Mouse (Mus musculus) liver, postnatal 0 days (tissue): ENCODE data around the gene Defb19. TPM values are rescaled to one million over a fixed set of nuclear protein-coding genes. Genes with fewer than 3 reads are reported as not detected.
A peak's percentile ranks its signal among the peaks of the same experiment; 100 is the strongest.

Source experiments
- ATAC-seq: fragments of 200-750 bp; cut with Nextera tagmentation; 2 replicates; pipeline ENCODE4 v1.8.0; 2017; ENCODE audit warnings: mild to moderate bottlenecking, moderate library complexity
- DNase-seq: peaks from one replicate; pipeline ENCODE4 v3.0.0-alpha.2; 2016
- H3K27ac ChIP-seq: fragments of 300-500 bp; sonication (generic); 2 replicates; pipeline ENCODE4 v1.5.1; 2014; ENCODE audit warnings: antibody characterized with exemption, moderate library complexity, mild to moderate bottlenecking, low read depth
- H3K27me3 ChIP-seq: fragments of 300-500 bp; sonication (generic); 2 replicates; pipeline ENCODE4 v1.6.1; 2014; ENCODE audit warnings: low read length, control low read depth, mixed read lengths; ENCODE audit not compliant: insufficient read depth
- H3K36me3 ChIP-seq: fragments of 300-500 bp; sonication (generic); replicated peaks from 2 replicates; pipeline ENCODE4 v1.6.1; 2014; ENCODE audit warnings: mild to moderate bottlenecking, control low read depth, low read length, moderate library complexity, mixed read lengths; ENCODE audit not compliant: insufficient read depth
- H3K4me1 ChIP-seq: fragments of 300-500 bp; sonication (generic); 2 replicates; pipeline ENCODE4 v1.6.1; 2014; ENCODE audit warnings: antibody characterized with exemption, mild to moderate bottlenecking, control low read depth; ENCODE audit not compliant: insufficient read depth
- H3K4me2 ChIP-seq: fragments of 300-500 bp; sonication (generic); 2 replicates; pipeline ENCODE4 v1.6.1; 2014; ENCODE audit warnings: low read depth, mild to moderate bottlenecking, low read length, moderate library complexity, mixed read lengths
- H3K4me3 ChIP-seq: fragments of 300-500 bp; sonication (generic); 2 replicates; pipeline ENCODE4 v1.5.1; 2014; ENCODE audit warnings: low read depth, low read length
- H3K9ac ChIP-seq: fragments of 300-500 bp; sonication (generic); replicated peaks from 2 replicates; pipeline ENCODE4 v1.6.1; 2014; ENCODE audit warnings: mild to moderate bottlenecking, moderate library complexity
- H3K9me3 ChIP-seq: fragments of 300-500 bp; sonication (generic); 2 replicates; pipeline ENCODE4 v1.6.1; 2016; ENCODE audit warnings: mild to moderate bottlenecking, control low read depth, low read length, mixed read lengths
- CTCF ChIP-seq: sonication (generic); IDR thresholded peaks from 2 replicates; pipeline ENCODE4 v1.5.1; 2016; ENCODE audit warnings: antibody characterized with exemption, low read depth
- EP300 ChIP-seq: IDR thresholded peaks from 2 replicates; pipeline ENCODE4 v1.6.1; 2016; ENCODE audit warnings: antibody characterized with exemption, low read depth, mild to moderate bottlenecking
- WGBS: fragments of 180-500 bp; shearing (Covaris S2); extraction: QIAGEN DNeasy Blood & Tissue Kit; methylation state at CpG from one replicate; pipeline ENCODE4 v1.1.7; 2014; ENCODE audit not compliant: insufficient replicate concordance; 5-methylcytosine and 5-hydroxymethylcytosine counted together
- polyA plus RNA-seq: library from polyadenylated mRNA; unstranded; fragments of >200 nt; fragmentation: Nextera tagmentation; extraction: Ambion mirVana; gene quantifications from 2 replicates; pipeline ENCODE4 v1.2.1, GENCODE M21; 2015

Gene Defb19
- polyA plus RNA-seq, 1 experiment from 2014 or later: not detected

- no peak for ATAC-seq
Measured at GRCm38 (mm10) chr2:152624566-152624965, 44.5 kb upstream of the Defb19 start.

DNA sequence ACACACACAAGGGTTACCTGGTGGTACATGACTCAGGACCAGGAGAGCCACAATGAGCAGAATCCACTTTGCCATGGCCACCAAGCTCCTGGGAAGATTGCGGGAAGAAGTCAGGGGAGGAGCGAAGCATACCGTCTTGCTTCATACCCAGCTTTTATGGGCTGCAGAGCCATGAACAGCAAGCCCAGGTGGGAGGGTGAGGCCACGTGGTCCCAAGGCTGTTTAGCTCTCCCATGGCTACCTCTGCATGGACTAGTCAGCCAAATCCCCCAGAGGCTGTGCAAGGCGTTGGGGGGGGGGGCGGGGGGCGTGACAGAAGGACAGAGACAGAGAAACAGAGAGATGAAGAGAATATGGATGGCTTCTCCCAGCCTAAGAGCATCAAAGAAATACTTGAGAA, 42.8 kb upstream of the Defb19 start, which contains the start of gene Defb25:
Gene Defb25 (minus strand): TSS at position 101 of the 400 bp plus-strand sequence.
- DNase-seq: no peak
- no peak within 1 kb of the TSS for H3K4me2 ChIP-seq
- H3K9ac ChIP-seq: no peak within 1 kb of the TSS
- no peak for ATAC-seq
- WGBS: 69% methylated on average over 7 of the region's 7 CpGs
- no peak for TF ChIP-seq EP300
- TF ChIP-seq CTCF: no peak
- H3K4me1 ChIP-seq: no peaks in the 10 kb centered on the region
- no peaks in the 10 kb centered on the region for H3K36me3 ChIP-seq
- H3K27me3 ChIP-seq: peaks cover 26% of the 10 kb centered on the region
- no peak within 1 kb of the TSS for H3K27ac ChIP-seq
- no peaks in the 10 kb centered on the region for H3K9me3 ChIP-seq
- H3K4me3 ChIP-seq: no peak within 1 kb of the TSS

More at GRCm38 (mm10) chr2:152624566-152624965, 44.5 kb upstream of the Defb19 start:
- H3K4me3 ChIP-seq: no peak overlapping the region
- no peaks in the 10 kb centered on the region for H3K36me3 ChIP-seq
- no peak overlapping the region for H3K27ac ChIP-seq
- TF ChIP-seq CTCF: no peak
- no peak for TF ChIP-seq EP300
- H3K27me3 ChIP-seq: peaks cover 38% of the 10 kb centered on the region
- no peaks in the 10 kb centered on the region for H3K9me3 ChIP-seq
- DNase-seq: no peak
- no peak overlapping the region for H3K9ac ChIP-seq
- WGBS: 71% methylated on average over 2 of the region's 2 CpGs
- H3K4me1 ChIP-seq: peaks cover 4% of the 10 kb centered on the region; the same call in 1 of the 2 replicates
- no peak overlapping the region for H3K4me2 ChIP-seq

GRCm38 (mm10) chr2:152622151-152622550, 42.0 kb upstream of the Defb19 start:
- DNase-seq: no peak
- H3K4me1 ChIP-seq: no peaks in the 10 kb centered on the region
- H3K4me2 ChIP-seq: no peak overlapping the region
- H3K36me3 ChIP-seq: no peaks in the 10 kb centered on the region
- no peak overlapping the region for H3K27ac ChIP-seq
- WGBS: 68% methylated on average over 13 of the region's 13 CpGs
- H3K9me3 ChIP-seq: no peaks in the 10 kb centered on the region
- no peak for TF ChIP-seq EP300
- TF ChIP-seq CTCF: no peak
- ATAC-seq: no peak
- no peak overlapping the region for H3K4me3 ChIP-seq
- no peak overlapping the region for H3K9ac ChIP-seq
- H3K27me3 ChIP-seq: peaks cover 18% of the 10 kb centered on the region

DNA sequence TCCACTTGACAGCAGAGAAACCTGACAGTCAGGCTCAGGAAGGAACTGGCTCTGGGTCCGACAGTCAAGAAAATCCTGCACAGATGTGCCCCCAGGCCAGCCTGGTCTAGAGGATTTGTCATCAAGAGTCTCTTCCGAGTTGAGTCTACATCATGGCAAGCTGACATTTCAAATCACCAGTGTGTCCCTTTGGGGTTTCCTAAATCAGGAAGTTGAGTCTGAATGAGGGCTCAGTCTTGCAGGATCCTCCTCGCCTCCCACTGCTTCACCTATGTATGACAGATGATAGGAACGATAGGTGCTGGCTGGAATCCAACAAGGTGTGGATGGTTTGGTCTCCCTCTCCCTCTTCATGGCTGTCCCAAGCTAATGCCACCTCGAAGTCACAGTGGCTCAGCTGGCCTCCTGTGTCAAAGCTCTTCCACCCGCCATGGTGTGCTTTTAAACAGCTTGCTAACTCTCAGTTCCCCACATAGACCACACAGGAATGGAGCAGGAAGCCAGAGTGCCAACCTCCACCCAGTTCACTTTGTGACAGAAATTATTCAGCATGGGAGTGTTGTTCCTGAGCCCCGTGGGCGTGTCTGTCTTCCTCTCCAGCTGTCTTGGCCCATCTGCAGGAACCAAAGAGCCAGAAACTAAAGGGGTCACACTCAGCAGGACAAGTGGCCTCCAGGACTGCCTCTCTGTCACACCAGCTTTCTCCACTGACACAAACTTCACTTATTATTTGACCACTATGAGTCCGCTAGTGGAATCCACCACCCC, 40.4 kb upstream of the Defb19 start:
- no peaks in the 10 kb centered on the region for H3K4me1 ChIP-seq
- no peak overlapping the region for H3K27ac ChIP-seq
- no peaks in the 10 kb centered on the region for H3K36me3 ChIP-seq
- TF ChIP-seq CTCF: no peak
- no peak for TF ChIP-seq EP300
- H3K9me3 ChIP-seq: no peaks in the 10 kb centered on the region
- H3K27me3 ChIP-seq: peaks cover 2% of the 10 kb centered on the region; the same call in 1 of the 2 replicates
- no peak overlapping the region for H3K4me3 ChIP-seq
- 38% methylated on average over 9 of the region's 9 CpGs for WGBS
- H3K4me2 ChIP-seq: no peak overlapping the region
- no peak overlapping the region for H3K9ac ChIP-seq
- ATAC-seq (no peak), DNase-seq (no peak)

DNA sequence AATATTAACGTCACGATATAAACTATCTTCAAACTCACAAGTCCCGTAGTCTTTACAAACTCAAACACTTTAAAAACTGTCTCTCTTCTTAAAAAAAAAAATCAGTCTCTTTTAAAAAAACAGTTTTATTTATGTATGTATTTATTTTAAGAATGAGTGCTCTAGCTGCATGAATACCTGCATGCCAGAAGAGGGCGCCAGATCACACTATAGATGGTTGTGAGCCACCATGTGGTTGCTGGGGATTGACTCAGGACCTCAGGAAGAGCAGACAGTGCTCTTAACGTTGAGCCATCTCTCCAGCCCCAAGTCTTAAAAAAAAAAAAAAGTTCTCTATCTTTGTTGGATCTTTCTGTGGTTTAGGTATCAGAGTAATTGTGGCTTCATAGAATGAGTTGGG, 37.3 kb upstream of the Defb19 start:
- ATAC-seq: no peak

GRCm38 (mm10) chr2:152616470-152616869, 36.4 kb upstream of the Defb19 start:
- Histone ChIP-seq H3K4me2 (no peak overlapping the region), H3K9ac (no peak overlapping the region), H3K27ac (no peak overlapping the region), H3K9me3 (no peaks in the 10 kb centered on the region), H3K27me3 (no peaks in the 10 kb centered on the region), H3K4me1 (no peaks in the 10 kb centered on the region), H3K4me3 (no peak overlapping the region), H3K36me3 (no peaks in the 10 kb centered on the region)
- no peak for DNase-seq
- TF ChIP-seq EP300 (no peak), CTCF (no peak)
- 45% methylated on average over 6 of the region's 6 CpGs for WGBS
- ATAC-seq: no peak

More for the DNA sequence above, 37.3 kb upstream of the Defb19 start:
- DNase-seq: no peak
- H3K4me1 ChIP-seq: no peaks in the 10 kb centered on the region
- no peak overlapping the region for H3K27ac ChIP-seq
- no peak overlapping the region for H3K4me3 ChIP-seq
- no peaks in the 10 kb centered on the region for H3K36me3 ChIP-seq
- no peak overlapping the region for H3K9ac ChIP-seq
- TF ChIP-seq CTCF (peak; percentile 56), EP300 (no peak)
- no peaks in the 10 kb centered on the region for H3K27me3 ChIP-seq
- WGBS: 57% methylated on average over 5 of the region's 5 CpGs
- no peaks in the 10 kb centered on the region for H3K9me3 ChIP-seq
- no peak overlapping the region for H3K4me2 ChIP-seq
